Mouse (Mus musculus): Measurements from ENCODE around the gene Cpne1. TPM values are rescaled to one million over a fixed set of nuclear protein-coding genes. Genes with fewer than 3 reads are reported as not detected.

The Cpne1 gene
- polyA plus RNA-seq, 1 experiment from 2014 or later: 19.4 TPM

DNA sequence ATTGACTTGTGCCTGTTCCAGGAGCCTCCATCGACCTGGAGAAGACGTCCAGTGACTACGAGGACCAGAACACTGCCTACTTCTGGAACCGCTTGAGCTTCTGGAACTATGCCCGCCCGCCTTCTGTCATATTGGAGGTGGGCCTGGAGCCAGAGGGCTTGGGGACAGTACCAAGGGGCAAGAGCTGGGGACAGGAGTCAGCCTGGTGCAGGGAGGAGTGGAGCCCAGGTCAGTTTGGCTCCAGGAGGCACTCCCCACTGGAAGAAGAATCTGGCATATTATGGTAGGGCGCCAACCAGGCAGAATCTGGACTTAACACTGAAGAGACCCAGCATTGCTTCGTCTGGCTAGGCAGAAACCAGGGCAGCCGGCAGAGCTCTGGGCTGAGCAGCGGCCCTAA is 43.8 kb downstream of the Cpne1 start:
- H3K4me2 ChIP-seq (ENCODE audit: low read depth, low read length): no peak overlapping the region
- H3K4me1 ChIP-seq (ENCODE audit: control insufficient read depth, low read depth, low read length): peaks cover 11% of the 10 kb centered on the region
- H3K36me3 ChIP-seq (ENCODE audit: control insufficient read depth, insufficient read depth): no peaks in the 10 kb centered on the region
- H3K27ac ChIP-seq (ENCODE audit: low read length): no peak overlapping the region
- H3K9me3 ChIP-seq (replicated peaks; ENCODE audit: control insufficient read depth, low read length): no peaks in the 10 kb centered on the region
- WGBS (ENCODE audit: insufficient replicate concordance): 78% methylated on average over 10 of the region's 10 CpGs
- H3K9ac ChIP-seq (ENCODE audit: low read depth, low read length): no peak overlapping the region
- no peak for ATAC-seq (ENCODE audit: low read depth)
- H3K27me3 ChIP-seq (ENCODE audit: control insufficient read depth, insufficient read depth, low read depth, low read length): peaks cover 3% of the 10 kb centered on the region; the same call in 1 of the 2 replicates
- H3K4me3 ChIP-seq (ENCODE audit: low read depth, low read length): no peak overlapping the region

GRCm38 (mm10) chr2:156066126-156066525 is 45.6 kb downstream of the Cpne1 start:
- H3K9me3 ChIP-seq (replicated peaks; ENCODE audit: control insufficient read depth, low read length): no peaks in the 10 kb centered on the region
- peaks cover 11% of the 10 kb centered on the region for H3K4me1 ChIP-seq (ENCODE audit: control insufficient read depth, low read depth, low read length)
- no peak overlapping the region for H3K27ac ChIP-seq (ENCODE audit: low read length)
- WGBS (ENCODE audit: insufficient replicate concordance): 39% methylated on average over 10 of the region's 10 CpGs
- H3K9ac ChIP-seq (ENCODE audit: low read depth, low read length): peak overlapping the region; percentile 75; the same call in 1 of the 2 replicates
- H3K27me3 ChIP-seq (ENCODE audit: control insufficient read depth, insufficient read depth, low read depth, low read length): peaks cover 3% of the 10 kb centered on the region
- H3K4me2 ChIP-seq (ENCODE audit: low read depth, low read length): peak overlapping the region; percentile 99
- no peak for ATAC-seq (ENCODE audit: low read depth)
- H3K4me3 ChIP-seq (ENCODE audit: low read depth, low read length): peak overlapping the region; percentile 79
- no peaks in the 10 kb centered on the region for H3K36me3 ChIP-seq (ENCODE audit: control insufficient read depth, insufficient read depth)

DNA sequence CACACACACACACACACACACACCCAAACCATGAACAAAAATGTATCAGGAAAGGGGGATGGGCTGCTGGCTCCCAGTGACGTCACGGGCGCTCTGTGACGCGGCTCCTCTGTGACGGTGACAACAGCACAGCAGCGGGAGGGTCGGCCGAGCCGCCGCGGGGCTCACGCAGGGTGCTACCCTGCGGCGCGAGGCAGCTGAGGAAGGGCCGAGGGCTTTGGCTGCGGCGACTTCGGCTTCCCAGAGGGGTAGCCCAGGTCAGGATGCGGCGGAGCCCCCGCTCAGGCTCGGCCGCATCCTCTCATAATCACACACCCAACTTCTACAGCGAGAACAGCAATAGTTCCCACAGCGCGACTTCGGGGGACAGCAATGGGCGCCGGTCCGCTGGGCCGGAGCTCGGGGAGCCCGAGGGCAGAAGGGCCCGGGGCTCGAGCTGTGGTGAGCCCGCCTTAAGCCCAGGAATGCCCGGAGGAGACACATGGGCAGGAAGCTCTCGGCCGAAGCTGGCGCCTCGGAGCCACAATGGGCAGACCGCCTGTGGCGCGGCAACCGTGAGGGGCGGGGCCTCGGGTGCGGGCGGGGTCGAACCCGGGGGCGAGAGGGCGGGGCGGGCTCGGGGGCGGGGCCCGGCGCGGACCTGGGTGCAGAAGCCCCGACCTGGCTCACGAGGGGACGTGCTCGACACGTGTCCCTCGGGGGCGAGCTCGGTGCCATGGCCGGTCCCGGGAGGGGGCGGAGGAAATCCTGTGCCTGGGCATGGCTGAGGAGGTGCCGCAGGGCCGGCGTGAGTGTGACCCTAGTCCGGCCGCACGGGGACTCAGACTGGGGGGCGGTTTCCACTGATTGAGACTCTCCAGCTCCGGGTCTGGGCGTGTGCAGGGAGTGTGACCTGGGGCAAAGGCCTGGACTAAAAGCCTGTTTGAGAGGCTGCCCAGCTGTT is 46.4 kb downstream of the Cpne1 start, which contains the start of gene Spag4:
Spag4 (plus strand) TSS at position 77 of the 943 bp plus-strand sequence.
- H3K9me3 ChIP-seq (replicated peaks; ENCODE audit: control insufficient read depth, low read length): no peaks in the 10 kb centered on the region
- peak within 1 kb of the TSS; percentile 99 for H3K4me2 ChIP-seq (ENCODE audit: low read depth, low read length)
- H3K4me3 ChIP-seq (ENCODE audit: low read depth, low read length): peak within 1 kb of the TSS; percentile 79
- peak; percentile 84 for ATAC-seq (ENCODE audit: low read depth)
- WGBS (ENCODE audit: insufficient replicate concordance): 1% methylated on average over 75 of the region's 81 CpGs
- H3K27me3 ChIP-seq (ENCODE audit: control insufficient read depth, insufficient read depth, low read depth, low read length): peaks cover 3% of the 10 kb centered on the region
- peak within 1 kb of the TSS; percentile 56 for H3K27ac ChIP-seq (ENCODE audit: low read length)
- peak within 1 kb of the TSS; percentile 75 for H3K9ac ChIP-seq (ENCODE audit: low read depth, low read length)
- no peaks in the 10 kb centered on the region for H3K36me3 ChIP-seq (ENCODE audit: control insufficient read depth, insufficient read depth)
- H3K4me1 ChIP-seq (ENCODE audit: control insufficient read depth, low read depth, low read length): peaks cover 11% of the 10 kb centered on the region

DNA sequence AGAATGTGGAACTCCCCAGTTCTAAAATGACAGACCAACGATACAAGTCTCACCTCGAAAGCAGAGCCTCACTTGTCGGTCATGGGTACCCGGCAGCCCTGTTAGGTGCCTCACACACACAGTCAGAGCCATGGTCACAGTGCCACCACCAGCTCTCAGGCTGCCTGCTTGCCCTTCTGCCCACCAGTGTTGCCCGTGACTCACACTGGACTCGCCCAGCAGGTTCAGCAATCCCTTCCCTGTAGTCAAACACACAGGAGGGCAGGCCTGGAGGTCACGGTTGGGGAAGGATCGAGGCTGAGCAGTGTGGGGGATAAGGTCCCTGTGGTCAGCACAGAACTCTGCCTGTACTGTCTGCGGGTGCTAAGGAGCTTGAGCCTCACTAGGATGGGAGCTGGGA is 58.9 kb downstream of the Cpne1 start, which contains the start of gene Fer1l4:
Fer1l4 (minus strand) TSS at position 132 of the 400 bp plus-strand sequence.
- ATAC-seq (ENCODE audit: low read depth): no peak
- WGBS (ENCODE audit: insufficient replicate concordance): 68% methylated on average over 9 of the region's 9 CpGs
- Histone ChIP-seq H3K4me2 (ENCODE audit: low read depth, low read length) (no peak within 1 kb of the TSS), H3K9ac (ENCODE audit: low read depth, low read length) (no peak within 1 kb of the TSS), H3K4me3 (ENCODE audit: low read depth, low read length) (no peak within 1 kb of the TSS), H3K27ac (ENCODE audit: low read length) (no peak within 1 kb of the TSS), H3K36me3 (ENCODE audit: control insufficient read depth, insufficient read depth) (no peaks in the 10 kb centered on the region), H3K9me3 (replicated peaks; ENCODE audit: control insufficient read depth, low read length) (no peaks in the 10 kb centered on the region), H3K4me1 (ENCODE audit: control insufficient read depth, low read depth, low read length) (no peaks in the 10 kb centered on the region), H3K27me3 (ENCODE audit: control insufficient read depth, insufficient read depth, low read depth, low read length) (peaks cover 4% of the 10 kb centered on the region)

DNA sequence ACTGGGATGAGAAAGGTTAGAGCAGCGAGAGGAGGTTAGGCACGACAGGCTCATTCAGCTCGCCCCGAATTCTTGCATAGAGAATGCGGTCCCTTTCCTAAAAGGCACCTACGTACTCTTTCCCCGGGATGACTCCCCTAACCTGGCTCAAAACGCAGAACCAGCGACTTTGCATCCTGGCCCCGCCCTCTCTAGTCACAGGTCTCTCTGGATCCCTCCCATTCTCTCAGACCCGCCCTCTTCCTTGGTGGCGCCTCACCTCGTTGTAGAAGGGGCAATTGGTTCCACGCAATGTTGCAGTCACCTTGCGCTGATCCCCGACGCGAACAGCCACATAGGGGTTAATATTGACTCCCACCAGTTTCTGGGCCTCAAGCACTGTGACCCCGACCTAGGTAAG is 63.8 kb downstream of the Cpne1 start:
- no peaks in the 10 kb centered on the region for H3K4me1 ChIP-seq (ENCODE audit: control insufficient read depth, low read depth, low read length)
- no peaks in the 10 kb centered on the region for H3K9me3 ChIP-seq (replicated peaks; ENCODE audit: control insufficient read depth, low read length)
- WGBS (ENCODE audit: insufficient replicate concordance): 10% methylated on average over 19 of the region's 19 CpGs
- no peak for ATAC-seq (ENCODE audit: low read depth)
- no peak overlapping the region for H3K4me2 ChIP-seq (ENCODE audit: low read depth, low read length)
- H3K27ac ChIP-seq (ENCODE audit: low read length): no peak overlapping the region
- H3K4me3 ChIP-seq (ENCODE audit: low read depth, low read length): no peak overlapping the region
- H3K9ac ChIP-seq (ENCODE audit: low read depth, low read length): no peak overlapping the region
- peaks cover 6% of the 10 kb centered on the region for H3K27me3 ChIP-seq (ENCODE audit: control insufficient read depth, insufficient read depth, low read depth, low read length)
- no peaks in the 10 kb centered on the region for H3K36me3 ChIP-seq (ENCODE audit: control insufficient read depth, insufficient read depth)

- ATAC-seq (ENCODE audit: low read depth): no peak
- WGBS (ENCODE audit: insufficient replicate concordance): 58% methylated on average over 8 of the region's 8 CpGs
- Histone ChIP-seq H3K9me3 (replicated peaks; ENCODE audit: control insufficient read depth, low read length) (no peaks in the 10 kb centered on the region), H3K9ac (ENCODE audit: low read depth, low read length) (no peak overlapping the region), H3K4me3 (ENCODE audit: low read depth, low read length) (no peak overlapping the region), H3K36me3 (ENCODE audit: control insufficient read depth, insufficient read depth) (no peaks in the 10 kb centered on the region), H3K4me2 (ENCODE audit: low read depth, low read length) (no peak overlapping the region), H3K4me1 (ENCODE audit: control insufficient read depth, low read depth, low read length) (no peaks in the 10 kb centered on the region), H3K27me3 (ENCODE audit: control insufficient read depth, insufficient read depth, low read depth, low read length) (peaks cover 2% of the 10 kb centered on the region), H3K27ac (ENCODE audit: low read length) (no peak overlapping the region)
Measured at GRCm38 (mm10) chr2:156042903-156043302, 68.9 kb downstream of the Cpne1 start.

DNA sequence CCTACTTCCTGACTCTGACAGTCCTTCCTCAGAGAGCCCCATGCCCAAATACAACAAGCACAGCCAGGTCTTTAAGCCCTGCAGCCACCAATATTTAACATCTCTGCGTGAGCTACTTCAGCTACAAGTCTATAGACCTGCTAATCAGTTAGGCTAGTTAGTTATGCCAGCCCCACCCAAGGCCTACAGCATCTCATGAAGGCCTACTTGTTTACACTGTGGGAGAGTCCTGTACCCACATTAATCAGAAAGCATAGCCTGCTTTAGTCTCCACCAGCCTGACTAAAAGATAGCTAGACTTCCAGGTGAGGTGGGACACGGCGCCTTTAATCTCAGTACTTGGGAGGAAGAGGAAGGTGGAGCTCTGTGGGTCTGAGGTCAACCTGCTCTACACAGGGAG is 72.4 kb downstream of the Cpne1 start:
- H3K4me2 ChIP-seq (ENCODE audit: low read depth, low read length): no peak overlapping the region
- ATAC-seq (ENCODE audit: low read depth): no peak
- H3K4me3 ChIP-seq (ENCODE audit: low read depth, low read length): no peak overlapping the region
- WGBS (ENCODE audit: insufficient replicate concordance): 77% methylated on average over 3 of the region's 3 CpGs
- H3K36me3 ChIP-seq (ENCODE audit: control insufficient read depth, insufficient read depth): no peaks in the 10 kb centered on the region
- H3K4me1 ChIP-seq (ENCODE audit: control insufficient read depth, low read depth, low read length): no peaks in the 10 kb centered on the region
- no peaks in the 10 kb centered on the region for H3K27me3 ChIP-seq (ENCODE audit: control insufficient read depth, insufficient read depth, low read depth, low read length)
- H3K27ac ChIP-seq (ENCODE audit: low read length): no peak overlapping the region
- H3K9me3 ChIP-seq (replicated peaks; ENCODE audit: control insufficient read depth, low read length): no peaks in the 10 kb centered on the region
- no peak overlapping the region for H3K9ac ChIP-seq (ENCODE audit: low read depth, low read length)

DNA sequence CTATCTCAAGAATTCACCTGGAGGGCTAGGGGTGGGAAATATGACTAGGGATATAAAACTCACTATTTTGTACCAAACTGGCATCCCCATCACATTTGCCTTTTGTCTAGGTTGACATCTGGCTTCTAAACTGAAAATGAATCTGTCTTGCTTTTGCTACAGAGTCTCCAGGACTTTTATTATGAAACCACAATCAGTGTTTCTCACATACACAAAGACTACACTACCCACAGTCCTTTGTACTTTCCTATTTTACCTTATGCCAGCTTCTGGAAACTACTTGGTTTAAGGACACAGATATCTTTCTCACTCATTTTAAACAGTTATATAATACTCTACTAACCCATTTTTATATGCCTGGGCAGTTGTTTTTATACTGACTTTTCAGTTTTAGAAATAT is 86.3 kb downstream of the Cpne1 start:
- Histone ChIP-seq H3K4me2 (ENCODE audit: low read depth, low read length) (no peak overlapping the region), H3K4me3 (ENCODE audit: low read depth, low read length) (no peak overlapping the region), H3K9ac (ENCODE audit: low read depth, low read length) (no peak overlapping the region), H3K36me3 (ENCODE audit: control insufficient read depth, insufficient read depth) (no peaks in the 10 kb centered on the region), H3K9me3 (replicated peaks; ENCODE audit: control insufficient read depth, low read length) (no peaks in the 10 kb centered on the region), H3K4me1 (ENCODE audit: control insufficient read depth, low read depth, low read length) (peaks cover 23% of the 10 kb centered on the region), H3K27me3 (ENCODE audit: control insufficient read depth, insufficient read depth, low read depth, low read length) (no peaks in the 10 kb centered on the region), H3K27ac (ENCODE audit: low read length) (no peak overlapping the region)
- ATAC-seq (ENCODE audit: low read depth): no peak

All from liver, embryonic 16.5 days (tissue).